Mouse (Mus musculus) CH12.LX (cell line): ENCODE results near the gene Ccdc97. TPM values are rescaled to one million over a fixed set of nuclear protein-coding genes. Genes with fewer than 3 reads are reported as not detected.

Experiments
- DNase-seq: peaks from one replicate; pipeline ENCODE4 v3.0.0-alpha.2; 2013; ENCODE audit errors: extremely low read depth
- H3K27ac ChIP-seq: 2 replicates; pipeline ENCODE4 v1.5.1; 2012; ENCODE audit warnings: low read depth, mild to moderate bottlenecking, control low read depth, moderate library complexity; ENCODE audit not compliant: insufficient read depth
- H3K27me3 ChIP-seq: replicated peaks from 2 replicates; pipeline ENCODE3; 2012; ENCODE audit warnings: inconsistent platforms
- H3K36me3 ChIP-seq, 2 experiments: replicated peaks in 1 of 2; 2 replicates each; pipeline versions ENCODE3 to v1.6.1; 2012; ENCODE audit warnings: inconsistent platforms in 1 of 2, low read length in 1 of 2, mild to moderate bottlenecking in 1 of 2, mixed read lengths in 1 of 2, moderate library complexity in 1 of 2; ENCODE audit not compliant: control insufficient read depth in 1 of 2, insufficient read depth in 1 of 2
- H3K4me1 ChIP-seq, 2 experiments: 2 replicates each; pipeline ENCODE4 v1.6.1; 2012; ENCODE audit warnings: inconsistent platforms in 1 of 2, moderate library complexity in 1 of 2; ENCODE audit not compliant: insufficient read depth in 2 of 2, control insufficient read depth in 1 of 2
- H3K4me2 ChIP-seq: 2 replicates; pipeline ENCODE4 v1.6.1; 2012; ENCODE audit warnings: low read depth, mild to moderate bottlenecking, control low read depth; ENCODE audit not compliant: poor library complexity, insufficient read depth, severe bottlenecking
- H3K4me3 ChIP-seq, 3 experiments: fragments of 150-350 bp in 1 of 3; sonication (generic) in 1 of 3; replicated peaks in 1 of 3; 2 replicates each; pipeline versions ENCODE3 to v1.5.1; 2011 to 2012; ENCODE audit warnings: low read depth in 2 of 3, low read length in 2 of 3, mild to moderate bottlenecking in 2 of 3, moderate library complexity in 2 of 3, control low read depth in 1 of 3, improper control_type of control experiment in 1 of 3, inconsistent platforms in 1 of 3, mixed read lengths in 1 of 3; ENCODE audit not compliant: poor library complexity in 1 of 3
- H3K79me2 ChIP-seq: replicated peaks from 2 replicates; pipeline ENCODE4 v1.6.1; 2012; ENCODE audit warnings: mild to moderate bottlenecking, moderate library complexity; ENCODE audit not compliant: control insufficient read depth, poor library complexity, insufficient read depth, severe bottlenecking; ENCODE audit errors: extremely low read depth
- H3K9ac ChIP-seq: 2 replicates; pipeline ENCODE4 v1.6.1; 2012; ENCODE audit warnings: low read depth, mild to moderate bottlenecking, control low read depth, moderate library complexity; ENCODE audit not compliant: insufficient read depth
- H3K9me3 ChIP-seq: replicated peaks from 2 replicates; pipeline ENCODE3; 2012; ENCODE audit warnings: low read length, inconsistent platforms, mixed read lengths
- CHD2 ChIP-seq: IDR thresholded peaks from 2 replicates; pipeline ENCODE4 v1.6.1; 2011; ENCODE audit warnings: low read length, improper control_type of control experiment
- E2F4 ChIP-seq: IDR thresholded peaks from 2 replicates; pipeline ENCODE4 v1.6.1; 2011; ENCODE audit warnings: low read depth, low read length, improper control_type of control experiment; ENCODE audit not compliant: insufficient replicate concordance
- ELF1 ChIP-seq: IDR thresholded peaks from 2 replicates; pipeline ENCODE4 v1.6.1; 2014; ENCODE audit warnings: low read depth, mild to moderate bottlenecking, inconsistent platforms, low read length, improper control_type of control experiment
- GABPA ChIP-seq: IDR thresholded peaks from 2 replicates; pipeline ENCODE4 v1.6.1; 2012; ENCODE audit warnings: low read depth, low read length, improper control_type of control experiment, inconsistent platforms; ENCODE audit not compliant: insufficient replicate concordance
- HCFC1 ChIP-seq: IDR thresholded peaks from 2 replicates; pipeline ENCODE4 v1.6.1; 2012; ENCODE audit warnings: low read depth, mild to moderate bottlenecking, inconsistent platforms, low read length, improper control_type of control experiment
- IRF4 ChIP-seq: IDR thresholded peaks from 2 replicates; pipeline ENCODE4 v1.6.1; 2014; ENCODE audit warnings: low read depth, mild to moderate bottlenecking, inconsistent platforms, low read length, improper control_type of control experiment
- JUND ChIP-seq: conservative IDR thresholded peaks from 2 replicates; pipeline ENCODE4 v1.6.1; 2011; ENCODE audit warnings: low read depth, low read length, improper control_type of control experiment
- MAFK ChIP-seq: IDR thresholded peaks from 2 replicates; pipeline ENCODE4 v1.6.1; 2011; ENCODE audit warnings: low read length, improper control_type of control experiment; ENCODE audit not compliant: insufficient replicate concordance
- MAX ChIP-seq: IDR thresholded peaks from 2 replicates; pipeline ENCODE4 v1.6.1; 2011; ENCODE audit warnings: low read length, improper control_type of control experiment
- MAZ ChIP-seq: IDR thresholded peaks from 2 replicates; pipeline ENCODE4 v1.6.1; 2012; ENCODE audit warnings: low read depth, mild to moderate bottlenecking, inconsistent platforms, low read length, improper control_type of control experiment, moderate library complexity
- MXI1 ChIP-seq: IDR thresholded peaks from 2 replicates; pipeline ENCODE4 v1.6.1; 2011; ENCODE audit warnings: mild to moderate bottlenecking, low read depth, low read length, improper control_type of control experiment
- PAX5 ChIP-seq: IDR thresholded peaks from 2 replicates; pipeline ENCODE4 v1.6.1; 2012; ENCODE audit warnings: low read length, inconsistent platforms, mixed read lengths
- RAD21 ChIP-seq: IDR thresholded peaks from 2 replicates; pipeline ENCODE4 v1.6.1; 2011; ENCODE audit warnings: low read depth, mild to moderate bottlenecking, low read length, improper control_type of control experiment, moderate library complexity
- RCOR1 ChIP-seq: conservative IDR thresholded peaks from 2 replicates; pipeline ENCODE4 v1.6.1; 2012; ENCODE audit warnings: low read depth, mild to moderate bottlenecking, inconsistent platforms, low read length, improper control_type of control experiment
- UBTF ChIP-seq: IDR thresholded peaks from 2 replicates; pipeline ENCODE4 v1.6.1; 2012; ENCODE audit warnings: low read depth, mild to moderate bottlenecking, inconsistent platforms, low read length, improper control_type of control experiment, moderate library complexity
- ZC3H11A ChIP-seq: IDR thresholded peaks from 2 replicates; pipeline ENCODE4 v1.6.1; 2012; ENCODE audit warnings: low read depth, mild to moderate bottlenecking, inconsistent platforms, low read length, improper control_type of control experiment
- ZKSCAN1 ChIP-seq: IDR thresholded peaks from 2 replicates; pipeline ENCODE4 v1.6.1; 2012; ENCODE audit warnings: low read depth, inconsistent platforms, low read length, improper control_type of control experiment, borderline replicate concordance
- dilution Hi-C: fragments of 300-500 bp; cut with MboI; formaldehyde crosslinking; loops from 2 replicates; pipeline ENCODE4 v1.14.3; 2020; ENCODE audit warnings: low sequenced_read_pairs; ENCODE audit not compliant: extremely low pct_unique_long_range_greater_than_20kb, extremely low pct_ligation_motif_present
- in situ Hi-C: fragments of 300-500 bp; cut with MboI; formaldehyde crosslinking; loops from 3 replicates; pipeline ENCODE4 v1.14.3; 2019; ENCODE audit warnings: low sequenced_read_pairs, low pct_ligation_motif_present, low pct_unique_long_range_greater_than_20kb, mixed read lengths
- polyA plus RNA-seq: library from polyadenylated mRNA; unstranded; fragments of >175 nt; gene quantifications from 2 replicates; pipeline ENCODE4 v1.2.1, GENCODE M21; 2012; ENCODE audit warnings: low read depth; ENCODE audit not compliant: insufficient read length
- total RNA-seq, 2 experiments: library from RNA; depleted of rRNA; stranded (reverse); fragments of 300-350 nt in 1 of 2; fragments of >200 nt in 1 of 2; gene quantifications; 2 replicates each; pipeline ENCODE4 v1.2.3; 2012 to 2014

Ccdc97 gene
- total and polyA plus RNA-seq, 3 experiments = 5.7 to 44.8 (median 14.1) TPM

- no peaks in the 10 kb centered on the region for H3K79me2 ChIP-seq
- H3K4me2 ChIP-seq = no peak overlapping the region
- no peak overlapping the region for H3K9ac ChIP-seq
- TF ChIP-seq UBTF (no peak), CHD2 (no peak), RAD21 (no peak), ZC3H11A (no peak), ZKSCAN1 (no peak), E2F4 (no peak), GABPA (no peak), RCOR1 (no peak), MXI1 (no peak), ELF1 (no peak)
- in situ Hi-C loops = no loop called here
- no peak overlapping the region for H3K4me3 ChIP-seq
- dilution Hi-C loops = no loop called here
- H3K27ac ChIP-seq = no peak overlapping the region
- H3K4me1 ChIP-seq = no peaks in the 10 kb centered on the region
- no peaks in the 10 kb centered on the region for H3K9me3 ChIP-seq
- H3K36me3 ChIP-seq = no peaks in the 10 kb centered on the region
- peaks cover 45% of the 10 kb centered on the region for H3K27me3 ChIP-seq
- DNase-seq = no peak
Observed at GRCm38 (mm10) chr7:25764221-25764620, 45.3 kb upstream of the Ccdc97 start.

GRCm38 (mm10) chr7:25763678-25764077, 44.8 kb upstream of the Ccdc97 start:
- Histone ChIP-seq H3K36me3 (no peaks in the 10 kb centered on the region), H3K4me3 (no peak overlapping the region), H3K27ac (no peak overlapping the region), H3K9ac (no peak overlapping the region), H3K4me2 (no peak overlapping the region), H3K9me3 (no peaks in the 10 kb centered on the region), H3K79me2 (no peaks in the 10 kb centered on the region), H3K4me1 (no peaks in the 10 kb centered on the region), H3K27me3 (peaks cover 48% of the 10 kb centered on the region)
- dilution Hi-C loops = no loop called here
- TF ChIP-seq JUND (no peak), CHD2 (no peak), ZKSCAN1 (no peak), RCOR1 (no peak), GABPA (no peak), ELF1 (no peak), PAX5 (no peak), MAZ (no peak), MAFK (no peak), E2F4 (no peak), UBTF (no peak), IRF4 (no peak), MAX (no peak), HCFC1 (no peak)
- DNase-seq = no peak
- in situ Hi-C loops = no loop called here
